Mouse (Mus musculus) hindbrain, embryonic 15.5 days (tissue): ENCODE results near the gene Gzme. TPM values are rescaled to one million over a fixed set of nuclear protein-coding genes. Genes with fewer than 3 reads are reported as not detected.
"Not testable (repeated sequence)": the region's sequence is repeated elsewhere in the genome, so short reads cannot be mapped to it uniquely, and the experiment has no call there.

Experiments
- ATAC-seq: fragments of 200-750 bp; cut with Nextera tagmentation; 2 replicates; pipeline ENCODE4 v1.8.0; 2017; ENCODE audit warnings: low read depth, moderate number of reproducible peaks, moderate TSS enrichment; ENCODE audit not compliant: low FRiP score
- H3K27ac ChIP-seq: fragments of 300-500 bp; sonication (generic); replicated peaks from 2 replicates; pipeline ENCODE4 v1.5.1; 2015; ENCODE audit warnings: mild to moderate bottlenecking, inconsistent platforms
- H3K27me3 ChIP-seq: fragments of 300-500 bp; sonication (generic); 2 replicates; pipeline ENCODE4 v1.6.1; 2015; ENCODE audit warnings: control low read depth, inconsistent platforms
- H3K36me3 ChIP-seq: fragments of 300-500 bp; sonication (generic); 2 replicates; pipeline ENCODE4 v1.6.1; 2015; ENCODE audit warnings: control low read depth, inconsistent platforms
- H3K4me1 ChIP-seq: fragments of 300-500 bp; sonication (generic); replicated peaks from 2 replicates; pipeline ENCODE4 v1.6.1; 2015; ENCODE audit warnings: control low read depth, inconsistent platforms
- H3K4me2 ChIP-seq: fragments of 300-500 bp; sonication (generic); 2 replicates; pipeline ENCODE4 v1.6.1; 2015; ENCODE audit warnings: moderate library complexity, mild to moderate bottlenecking, inconsistent platforms
- H3K4me3 ChIP-seq: fragments of 300-500 bp; sonication (generic); 2 replicates; pipeline ENCODE4 v1.5.1; 2015; ENCODE audit warnings: mild to moderate bottlenecking, inconsistent platforms
- H3K9ac ChIP-seq: fragments of 300-500 bp; sonication (generic); 2 replicates; pipeline ENCODE4 v1.6.1; 2015; ENCODE audit warnings: inconsistent platforms
- H3K9me3 ChIP-seq: fragments of 300-500 bp; sonication (generic); 2 replicates; pipeline ENCODE4 v1.6.1; 2016; ENCODE audit warnings: control low read depth, inconsistent platforms
- WGBS: fragments of 180-500 bp; shearing (Covaris S2); methylation state at CpG from one replicate; pipeline ENCODE4 v1.1.7; 2015; 5-methylcytosine and 5-hydroxymethylcytosine counted together
- polyA plus RNA-seq: library from polyadenylated mRNA; unstranded; fragments of >200 nt; fragmentation: Nextera tagmentation; extraction: Ambion mirVana; gene quantifications from 2 replicates; pipeline ENCODE4 v1.2.1, GENCODE M21; 2015

Gzme gene
- polyA plus RNA-seq, result not detected in 2 replicates

- H3K9ac ChIP-seq, result no peak within 1 kb of the TSS
- no peak within 1 kb of the TSS for H3K27ac ChIP-seq
- H3K4me2 ChIP-seq, result no peak within 1 kb of the TSS
- ATAC-seq, result no peak
- H3K4me3 ChIP-seq, result no peak within 1 kb of the TSS
- H3K4me1 ChIP-seq, result no peaks in the 10 kb centered on the region
- no peaks in the 10 kb centered on the region for H3K36me3 ChIP-seq
- no peaks in the 10 kb centered on the region for H3K9me3 ChIP-seq
- no peaks in the 10 kb centered on the region for H3K27me3 ChIP-seq
Measured at GRCm38 (mm10) chr14:56120525-56120924, at the start of gene Gzme. Gzme (minus strand) TSS chr14:56120625.

- 86% methylated on average over 6 of the region's 6 CpGs for WGBS
- no peak overlapping the region for H3K9ac ChIP-seq
- ATAC-seq, result no peak
- no peaks in the 10 kb centered on the region for H3K9me3 ChIP-seq
- no peak overlapping the region for H3K4me3 ChIP-seq
- H3K27me3 ChIP-seq, result no peaks in the 10 kb centered on the region
- no peaks in the 10 kb centered on the region for H3K4me1 ChIP-seq
- H3K4me2 ChIP-seq, result no peak overlapping the region
- H3K36me3 ChIP-seq, result no peaks in the 10 kb centered on the region
- no peak overlapping the region for H3K27ac ChIP-seq
Measured at GRCm38 (mm10) chr14:56168009-56168408, 47.6 kb upstream of the Gzme start.

- H3K27ac ChIP-seq, result no peak overlapping the region
- H3K9ac ChIP-seq, result no peak overlapping the region
- no peak for ATAC-seq
- H3K9me3 ChIP-seq, result no peaks in the 10 kb centered on the region
- no peak overlapping the region for H3K4me2 ChIP-seq
- no peaks in the 10 kb centered on the region for H3K27me3 ChIP-seq
- no peaks in the 10 kb centered on the region for H3K36me3 ChIP-seq
- no peak overlapping the region for H3K4me3 ChIP-seq
- WGBS, result 97% methylated on average over 2 of the region's 2 CpGs
- H3K4me1 ChIP-seq, result no peaks in the 10 kb centered on the region
Measured at GRCm38 (mm10) chr14:56162109-56162508, 41.7 kb upstream of the Gzme start.

GRCm38 (mm10) chr14:56159479-56159878, 39.1 kb upstream of the Gzme start, which contains the start of gene Gzmg:
Gzmg (minus strand) TSS chr14:56159579.
- not testable (repeated sequence) for H3K36me3 ChIP-seq, H3K4me1 ChIP-seq, H3K9ac ChIP-seq, H3K27me3 ChIP-seq, H3K4me3 ChIP-seq, H3K9me3 ChIP-seq, ATAC-seq, H3K27ac ChIP-seq, H3K4me2 ChIP-seq
- WGBS, result 87% methylated on average over 2 of the region's 2 CpGs

- no peak overlapping the region for H3K27ac ChIP-seq
- no peaks in the 10 kb centered on the region for H3K4me1 ChIP-seq
- no peak overlapping the region for H3K4me3 ChIP-seq
- H3K36me3 ChIP-seq, result no peaks in the 10 kb centered on the region
- no peaks in the 10 kb centered on the region for H3K9me3 ChIP-seq
- ATAC-seq, result no peak
- no peak overlapping the region for H3K9ac ChIP-seq
- H3K27me3 ChIP-seq, result no peaks in the 10 kb centered on the region
- 75% methylated on average over 2 of the region's 2 CpGs for WGBS
- H3K4me2 ChIP-seq, result no peak overlapping the region
Measured at GRCm38 (mm10) chr14:56155340-56155739, 34.9 kb upstream of the Gzme start.

- H3K27me3 ChIP-seq, H3K27ac ChIP-seq, H3K9ac ChIP-seq, H3K36me3 ChIP-seq, H3K4me2 ChIP-seq, H3K9me3 ChIP-seq, ATAC-seq, H3K4me1 ChIP-seq, H3K4me3 ChIP-seq: not testable (repeated sequence)
- WGBS, result 78% methylated on average over 1 of the region's 1 CpGs
Measured at GRCm38 (mm10) chr14:56133675-56134074, 13.2 kb upstream of the Gzme start.

GRCm38 (mm10) chr14:56132508-56132907, 12.1 kb upstream of the Gzme start, which contains the start of gene Gzmd:
Gzmd (minus strand) TSS chr14:56132608.
- not testable (repeated sequence) for H3K4me3 ChIP-seq, H3K9ac ChIP-seq, H3K36me3 ChIP-seq, H3K9me3 ChIP-seq, H3K27ac ChIP-seq, H3K4me2 ChIP-seq, H3K4me1 ChIP-seq, H3K27me3 ChIP-seq, ATAC-seq
- 91% methylated on average over 2 of the region's 2 CpGs for WGBS

GRCm38 (mm10) chr14:56128341-56128740, 7.9 kb upstream of the Gzme start:
- no peak overlapping the region for H3K9ac ChIP-seq
- H3K4me1 ChIP-seq, result no peaks in the 10 kb centered on the region
- no peak overlapping the region for H3K4me2 ChIP-seq
- no peaks in the 10 kb centered on the region for H3K27me3 ChIP-seq
- WGBS, result 51% methylated on average over 3 of the region's 3 CpGs
- no peaks in the 10 kb centered on the region for H3K36me3 ChIP-seq
- no peak for ATAC-seq
- H3K27ac ChIP-seq, result no peak overlapping the region
- H3K4me3 ChIP-seq, result no peak overlapping the region
- no peaks in the 10 kb centered on the region for H3K9me3 ChIP-seq

- Histone ChIP-seq H3K27me3 (no peaks in the 10 kb centered on the region), H3K9me3 (no peaks in the 10 kb centered on the region), H3K4me3 (no peak overlapping the region), H3K36me3 (no peaks in the 10 kb centered on the region), H3K4me2 (no peak overlapping the region), H3K27ac (no peak overlapping the region), H3K9ac (no peak overlapping the region), H3K4me1 (no peaks in the 10 kb centered on the region)
- WGBS, result 81% methylated on average over 3 of the region's 3 CpGs
- ATAC-seq, result no peak
Measured at GRCm38 (mm10) chr14:56123516-56123915, 3.1 kb upstream of the Gzme start.

- H3K9me3 ChIP-seq, H3K27ac ChIP-seq, H3K4me1 ChIP-seq, H3K4me2 ChIP-seq, H3K9ac ChIP-seq, H3K4me3 ChIP-seq, ATAC-seq, H3K27me3 ChIP-seq, H3K36me3 ChIP-seq: not testable (repeated sequence)
- 96% methylated on average over 33 of the region's 33 CpGs for WGBS
Measured at GRCm38 (mm10) chr14:56115531-56116310, 4.7 kb downstream of the Gzme start.

GRCm38 (mm10) chr14:56105447-56106180, 14.8 kb downstream of the Gzme start:
- Histone ChIP-seq H3K4me1 (no peaks in the 10 kb centered on the region), H3K9me3 (no peaks in the 10 kb centered on the region), H3K4me3 (no peak overlapping the region), H3K27me3 (no peaks in the 10 kb centered on the region), H3K36me3 (no peaks in the 10 kb centered on the region), H3K4me2 (no peak overlapping the region), H3K9ac (no peak overlapping the region), H3K27ac (no peak overlapping the region)
- ATAC-seq, result no peak
- WGBS, result 82% methylated on average over 13 of the region's 13 CpGs

GRCm38 (mm10) chr14:56105016-56105415, 15.4 kb downstream of the Gzme start:
- H3K36me3 ChIP-seq, result no peaks in the 10 kb centered on the region
- H3K27ac ChIP-seq, result no peak overlapping the region
- no peak overlapping the region for H3K4me3 ChIP-seq
- no peak overlapping the region for H3K4me2 ChIP-seq
- H3K9me3 ChIP-seq, result no peaks in the 10 kb centered on the region
- no peak overlapping the region for H3K9ac ChIP-seq
- no peaks in the 10 kb centered on the region for H3K4me1 ChIP-seq
- 94% methylated on average over 5 of the region's 5 CpGs for WGBS
- H3K27me3 ChIP-seq, result no peaks in the 10 kb centered on the region
- ATAC-seq, result no peak
